Mouse (Mus musculus): ENCODE results near the gene Erbb3. TPM values are rescaled to one million over a fixed set of nuclear protein-coding genes. Genes with fewer than 3 reads are reported as not detected.
"Not testable (repeated sequence)": the region's sequence is repeated elsewhere in the genome, so short reads cannot be mapped to it uniquely, and the experiment has no call there.

Gene Erbb3
- polyA plus RNA-seq, 1 experiment, result 39.4 TPM

- Histone ChIP-seq H3K4me1 (ENCODE audit: control insufficient read depth, insufficient read depth, low read length) (no peaks in the 10 kb centered on the region), H3K27ac (ENCODE audit: insufficient read depth, low read length) (0 out of 2 replicates have a peak overlapping the region, but pooled peaks have one; percentile 44), H3K27me3 (ENCODE audit: control insufficient read depth, insufficient read depth, low read length, poor library complexity, severe bottlenecking) (no peaks in the 10 kb centered on the region), H3K9me3 (replicated peaks; ENCODE audit: control insufficient read depth, insufficient read depth, low read length, poor library complexity, severe bottlenecking) (no peaks in the 10 kb centered on the region), H3K36me3 (ENCODE audit: control insufficient read depth, insufficient read depth, low read length, poor library complexity, severe bottlenecking) (peaks cover 23% of the 10 kb centered on the region), H3K9ac (ENCODE audit: low read depth, poor library complexity, severe bottlenecking) (no peak overlapping the region), H3K4me3 (ENCODE audit: low read depth, low read length) (no peak overlapping the region)
- TF ChIP-seq EP300 (IDR thresholded peaks at IDR 0.05; ENCODE audit: insufficient read depth, low read depth, low read length), result no peak
- TF ChIP-seq POLR2A (IDR thresholded peaks at IDR 0.05; ENCODE audit: insufficient read depth, low read length), result no peak
- no peak for TF ChIP-seq CTCF (IDR thresholded peaks at IDR 0.05; ENCODE audit: low read depth, low read length)
These were observed 33.2 kb upstream of the Erbb3 start for GRCm38 (mm10) chr10:128622702-128623101.

GRCm38 (mm10) chr10:128621986-128622520 lies 32.6 kb upstream of the Erbb3 start:
- Histone ChIP-seq H3K27me3 (ENCODE audit: control insufficient read depth, insufficient read depth, low read length, poor library complexity, severe bottlenecking) (no peaks in the 10 kb centered on the region), H3K4me3 (ENCODE audit: low read depth, low read length) (no peak overlapping the region), H3K36me3 (ENCODE audit: control insufficient read depth, insufficient read depth, low read length, poor library complexity, severe bottlenecking) (peaks cover 23% of the 10 kb centered on the region), H3K9ac (ENCODE audit: low read depth, poor library complexity, severe bottlenecking) (no peak overlapping the region), H3K9me3 (replicated peaks; ENCODE audit: control insufficient read depth, insufficient read depth, low read length, poor library complexity, severe bottlenecking) (no peaks in the 10 kb centered on the region), H3K4me1 (ENCODE audit: control insufficient read depth, insufficient read depth, low read length) (no peaks in the 10 kb centered on the region), H3K27ac (ENCODE audit: insufficient read depth, low read length) (no peak overlapping the region)
- TF ChIP-seq EP300 (IDR thresholded peaks at IDR 0.05; ENCODE audit: insufficient read depth, low read depth, low read length) (no peak), POLR2A (IDR thresholded peaks at IDR 0.05; ENCODE audit: insufficient read depth, low read length) (no peak), CTCF (IDR thresholded peaks at IDR 0.05; ENCODE audit: low read depth, low read length) (no peak)

GRCm38 (mm10) chr10:128620241-128620640 lies 30.8 kb upstream of the Erbb3 start:
- H3K27me3 ChIP-seq (ENCODE audit: control insufficient read depth, insufficient read depth, low read length, poor library complexity, severe bottlenecking), result no peaks in the 10 kb centered on the region
- H3K4me1 ChIP-seq (ENCODE audit: control insufficient read depth, insufficient read depth, low read length), result no peaks in the 10 kb centered on the region
- TF ChIP-seq EP300 (IDR thresholded peaks at IDR 0.05; ENCODE audit: insufficient read depth, low read depth, low read length), result no peak
- H3K9ac ChIP-seq (ENCODE audit: low read depth, poor library complexity, severe bottlenecking), result no peak overlapping the region
- no peak overlapping the region for H3K27ac ChIP-seq (ENCODE audit: insufficient read depth, low read length)
- peaks cover 17% of the 10 kb centered on the region for H3K36me3 ChIP-seq (ENCODE audit: control insufficient read depth, insufficient read depth, low read length, poor library complexity, severe bottlenecking)
- H3K9me3 ChIP-seq (replicated peaks; ENCODE audit: control insufficient read depth, insufficient read depth, low read length, poor library complexity, severe bottlenecking), result no peaks in the 10 kb centered on the region
- H3K4me3 ChIP-seq (ENCODE audit: low read depth, low read length), result no peak overlapping the region

GRCm38 (mm10) chr10:128619148-128619547 lies 29.7 kb upstream of the Erbb3 start:
- H3K9ac ChIP-seq (ENCODE audit: low read depth, poor library complexity, severe bottlenecking); H3K36me3 ChIP-seq (ENCODE audit: control insufficient read depth, insufficient read depth, low read length, poor library complexity, severe bottlenecking); H3K4me1 ChIP-seq (ENCODE audit: control insufficient read depth, insufficient read depth, low read length); H3K4me3 ChIP-seq (ENCODE audit: low read depth, low read length); H3K27ac ChIP-seq (ENCODE audit: insufficient read depth, low read length); H3K9me3 ChIP-seq (replicated peaks; ENCODE audit: control insufficient read depth, insufficient read depth, low read length, poor library complexity, severe bottlenecking); H3K27me3 ChIP-seq (ENCODE audit: control insufficient read depth, insufficient read depth, low read length, poor library complexity, severe bottlenecking): not testable (repeated sequence)

- Histone ChIP-seq H3K9me3 (replicated peaks; ENCODE audit: control insufficient read depth, insufficient read depth, low read length, poor library complexity, severe bottlenecking) (no peaks in the 10 kb centered on the region), H3K4me3 (ENCODE audit: low read depth, low read length) (no peak overlapping the region), H3K9ac (ENCODE audit: low read depth, poor library complexity, severe bottlenecking) (no peak overlapping the region), H3K36me3 (ENCODE audit: control insufficient read depth, insufficient read depth, low read length, poor library complexity, severe bottlenecking) (0 out of 2 replicates have a peak, but pooled peaks cover under 1% of the 10 kb centered on the region), H3K27ac (ENCODE audit: insufficient read depth, low read length) (no peak overlapping the region), H3K27me3 (ENCODE audit: control insufficient read depth, insufficient read depth, low read length, poor library complexity, severe bottlenecking) (no peaks in the 10 kb centered on the region), H3K4me1 (ENCODE audit: control insufficient read depth, insufficient read depth, low read length) (no peaks in the 10 kb centered on the region)
- TF ChIP-seq POLR2A (IDR thresholded peaks at IDR 0.05; ENCODE audit: insufficient read depth, low read length), result no peak
- TF ChIP-seq CTCF (IDR thresholded peaks at IDR 0.05; ENCODE audit: low read depth, low read length), result no peak
- TF ChIP-seq EP300 (IDR thresholded peaks at IDR 0.05; ENCODE audit: insufficient read depth, low read depth, low read length), result no peak
These were observed 29.1 kb upstream of the Erbb3 start for GRCm38 (mm10) chr10:128618570-128618969.

- not testable (repeated sequence) for H3K9ac ChIP-seq (ENCODE audit: low read depth, poor library complexity, severe bottlenecking); H3K36me3 ChIP-seq (ENCODE audit: control insufficient read depth, insufficient read depth, low read length, poor library complexity, severe bottlenecking); H3K4me3 ChIP-seq (ENCODE audit: low read depth, low read length); H3K4me1 ChIP-seq (ENCODE audit: control insufficient read depth, insufficient read depth, low read length); H3K27me3 ChIP-seq (ENCODE audit: control insufficient read depth, insufficient read depth, low read length, poor library complexity, severe bottlenecking); H3K9me3 ChIP-seq (replicated peaks; ENCODE audit: control insufficient read depth, insufficient read depth, low read length, poor library complexity, severe bottlenecking); H3K27ac ChIP-seq (ENCODE audit: insufficient read depth, low read length)
These were observed 26.5 kb upstream of the Erbb3 start for GRCm38 (mm10) chr10:128615798-128616448.

Data from ES-Bruce4 (cell line).